Mouse (Mus musculus) limb, embryonic 14.5 days (tissue): ENCODE measurements around the gene Abcb1a. TPM values are rescaled to one million over a fixed set of nuclear protein-coding genes. Genes with fewer than 3 reads are reported as not detected.

Source experiments
- ATAC-seq: fragments of 200-750 bp; cut with Nextera tagmentation; 2 replicates; pipeline ENCODE4 v1.8.0; 2017; ENCODE audit warnings: low read depth, moderate number of reproducible peaks, moderate TSS enrichment; ENCODE audit not compliant: low FRiP score
- DNase-seq: peaks from one replicate; pipeline ENCODE4 v3.0.0-alpha.2; 2015; ENCODE audit warnings: low spot score
- H3K27ac ChIP-seq: fragments of 300-500 bp; sonication (generic); replicated peaks from 2 replicates; pipeline ENCODE4 v1.5.1; 2014; ENCODE audit warnings: low read depth, mild to moderate bottlenecking, low read length, moderate library complexity, mixed read lengths
- H3K27me3 ChIP-seq: fragments of 300-500 bp; sonication (generic); 2 replicates; pipeline ENCODE4 v1.6.1; 2014; ENCODE audit warnings: low read length, mixed read lengths; ENCODE audit not compliant: control insufficient read depth, insufficient read depth
- H3K36me3 ChIP-seq: fragments of 300-500 bp; sonication (generic); 2 replicates; pipeline ENCODE4 v1.6.1; 2014; ENCODE audit warnings: mild to moderate bottlenecking, low read length, moderate library complexity, mixed read lengths; ENCODE audit not compliant: control insufficient read depth, insufficient read depth
- H3K4me1 ChIP-seq: fragments of 300-500 bp; sonication (generic); 2 replicates; pipeline ENCODE4 v1.6.1; 2014; ENCODE audit warnings: antibody characterized with exemption, low read length, mixed read lengths; ENCODE audit not compliant: control insufficient read depth, insufficient read depth
- H3K4me2 ChIP-seq: fragments of 300-500 bp; sonication (generic); replicated peaks from 2 replicates; pipeline ENCODE4 v1.6.1; 2014; ENCODE audit warnings: low read depth, mild to moderate bottlenecking, low read length, moderate library complexity; ENCODE audit not compliant: severe bottlenecking
- H3K4me3 ChIP-seq: fragments of 300-500 bp; sonication (generic); replicated peaks from 2 replicates; pipeline ENCODE4 v1.5.1; 2014; ENCODE audit warnings: low read length
- H3K9ac ChIP-seq: fragments of 300-500 bp; sonication (generic); 2 replicates; pipeline ENCODE4 v1.6.1; 2014; ENCODE audit warnings: mild to moderate bottlenecking, low read depth, low read length, moderate library complexity; ENCODE audit not compliant: severe bottlenecking
- H3K9me3 ChIP-seq: fragments of 300-500 bp; sonication (generic); 2 replicates; pipeline ENCODE4 v1.6.1; 2016; ENCODE audit warnings: low read length; ENCODE audit not compliant: control insufficient read depth
- POLR2A ChIP-seq: fragments of 200-500 bp; IDR thresholded peaks from 2 replicates; pipeline ENCODE4 v1.8.0; 2012; ENCODE audit warnings: inconsistent platforms, mild to moderate bottlenecking, moderate library complexity, borderline replicate concordance; ENCODE audit not compliant: insufficient read depth, insufficient read length; ENCODE audit errors: extremely low read depth
- WGBS: fragments of 180-500 bp; shearing (Covaris S2); extraction: QIAGEN DNeasy Blood & Tissue Kit; methylation state at CpG from one replicate; pipeline ENCODE4 v1.1.7; 2014; 5-methylcytosine and 5-hydroxymethylcytosine counted together
- polyA plus RNA-seq, 2 experiments: library from polyadenylated mRNA; depleted of rRNA in 1 of 2; stranded (reverse) in 1 of 2; unstranded in 1 of 2; fragments of >200 nt; fragmentation: Nextera tagmentation in 1 of 2; extraction: Ambion mirVana in 1 of 2; gene quantifications; 2 replicates each; pipeline versions ENCODE4 v1.2.1 to v1.2.3; 2012 to 2014

Abcb1a gene
- 0.53 and 0.56 TPM in 2 replicates for polyA plus RNA-seq (2012; rRNA removed)
- polyA plus RNA-seq (2014; fragmentation: Nextera tagmentation; extraction: Ambion mirVana) = 0.47 and 0.58 TPM in 2 replicates

- ATAC-seq = peak; percentile 55
- Histone ChIP-seq H3K4me3 (peak within 1 kb of the TSS; percentile 36), H3K27me3 (no peaks in the 10 kb centered on the region), H3K27ac (no peak within 1 kb of the TSS), H3K36me3 (no peaks in the 10 kb centered on the region), H3K4me2 (peak within 1 kb of the TSS; percentile 68), H3K9ac (peak within 1 kb of the TSS; percentile 55), H3K4me1 (peaks cover 2% of the 10 kb centered on the region; the same call in 1 of the 2 replicates), H3K9me3 (no peaks in the 10 kb centered on the region)
- TF ChIP-seq POLR2A = no peak
- no peak for DNase-seq
- 4% methylated on average over 35 of the region's 37 CpGs for WGBS
Observed at GRCm38 (mm10) chr5:8659911-8660737, at the start of gene Abcb1a. Gene Abcb1a, plus strand, starts transcription at chr5:8660077.

DNA sequence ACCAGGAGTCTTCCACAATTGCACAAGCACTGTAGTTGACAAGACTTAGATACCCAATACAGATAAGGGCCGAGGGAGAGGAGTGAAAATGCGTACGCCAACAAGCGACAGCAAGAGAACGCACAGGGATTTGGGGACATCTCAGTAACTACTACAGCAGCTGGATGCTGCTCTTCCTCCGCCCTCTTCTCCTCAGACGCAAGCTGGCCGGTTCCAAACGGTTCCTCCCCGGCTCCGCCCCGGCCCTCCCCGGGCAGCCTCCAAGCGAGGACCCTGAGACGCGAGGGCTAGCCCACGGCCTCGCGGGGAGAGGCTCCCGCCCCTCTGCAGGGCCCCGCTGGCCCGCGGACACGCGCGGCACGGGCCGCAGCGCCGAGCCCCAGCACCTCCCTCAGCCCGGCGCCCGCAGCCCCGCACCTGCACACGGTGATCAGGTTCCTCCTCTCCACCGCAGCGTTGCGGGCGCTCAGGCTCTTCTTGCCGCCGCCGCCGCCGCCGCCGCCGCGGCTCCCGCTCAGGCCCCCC, 37.7 kb upstream of the Abcb1a start:
- H3K27ac ChIP-seq = peak overlapping the region; percentile 43; the same call in 1 of the 2 replicates
- H3K4me1 ChIP-seq = 0 out of 2 replicates have a peak, but pooled peaks cover 2% of the 10 kb centered on the region
- WGBS = 2% methylated on average over 32 of the region's 49 CpGs
- peak overlapping the region; percentile 88 for H3K4me2 ChIP-seq
- H3K36me3 ChIP-seq = no peaks in the 10 kb centered on the region
- peak; percentile 32 for DNase-seq
- TF ChIP-seq POLR2A = no peak
- peak; percentile 52 for ATAC-seq
- peak overlapping the region; percentile 84 for H3K4me3 ChIP-seq
- peak overlapping the region; percentile 75 for H3K9ac ChIP-seq
- H3K27me3 ChIP-seq = no peaks in the 10 kb centered on the region
- H3K9me3 ChIP-seq = no peaks in the 10 kb centered on the region

- peak within 1 kb of the TSS; percentile 88 for H3K4me2 ChIP-seq
- H3K36me3 ChIP-seq = no peaks in the 10 kb centered on the region
- DNase-seq (peak; percentile 92), ATAC-seq (peak; percentile 97)
- H3K4me3 ChIP-seq = peak within 1 kb of the TSS; percentile 84
- no peaks in the 10 kb centered on the region for H3K27me3 ChIP-seq
- WGBS = under 1% methylated on average over 22 of the region's 74 CpGs
- TF ChIP-seq POLR2A = no peak
- 0 out of 2 replicates have a peak, but pooled peaks cover 2% of the 10 kb centered on the region for H3K4me1 ChIP-seq
- no peaks in the 10 kb centered on the region for H3K9me3 ChIP-seq
- H3K9ac ChIP-seq = peak within 1 kb of the TSS; percentile 75
- H3K27ac ChIP-seq = peak within 1 kb of the TSS; percentile 43; the same call in 1 of the 2 replicates
Observed at GRCm38 (mm10) chr5:8622596-8623231, 37.2 kb upstream of the Abcb1a start, which contains the start of gene Rundc3b. Gene Rundc3b, minus strand, starts transcription at chr5:8622952.

DNA sequence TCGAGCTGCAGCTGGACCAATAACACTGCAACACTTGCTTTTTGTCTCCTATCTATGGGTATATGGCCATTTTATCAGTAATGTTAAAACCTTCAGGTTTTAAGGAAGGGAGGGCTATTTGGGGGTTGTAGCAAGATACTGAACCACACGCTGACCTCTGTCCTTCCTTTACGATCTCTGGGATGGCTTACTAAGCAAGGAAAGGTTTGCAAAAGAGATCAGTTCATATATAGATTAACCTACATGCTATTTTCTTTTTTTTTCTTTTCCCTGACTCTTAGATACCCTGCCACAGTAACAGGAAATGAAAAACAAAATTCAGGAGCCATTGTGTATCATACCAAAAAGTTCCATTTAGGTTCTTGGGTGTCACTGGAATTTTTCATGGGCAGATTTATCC, 27.0 kb upstream of the Abcb1a start:
- WGBS = 78% methylated on average over 3 of the region's 3 CpGs
- no peak for ATAC-seq
- DNase-seq = no peak
- Histone ChIP-seq H3K4me1 (no peaks in the 10 kb centered on the region), H3K4me2 (no peak overlapping the region), H3K9ac (no peak overlapping the region), H3K27ac (no peak overlapping the region), H3K9me3 (no peaks in the 10 kb centered on the region), H3K27me3 (no peaks in the 10 kb centered on the region), H3K36me3 (no peaks in the 10 kb centered on the region), H3K4me3 (no peak overlapping the region)
- TF ChIP-seq POLR2A = no peak

- no peaks in the 10 kb centered on the region for H3K9me3 ChIP-seq
- ATAC-seq = no peak
Observed at GRCm38 (mm10) chr5:8634489-8634975, 25.3 kb upstream of the Abcb1a start.

More at GRCm38 (mm10) chr5:8634489-8634975, 25.3 kb upstream of the Abcb1a start:
- no peaks in the 10 kb centered on the region for H3K36me3 ChIP-seq
- H3K27ac ChIP-seq = no peak overlapping the region
- H3K4me3 ChIP-seq = no peak overlapping the region
- no peak for DNase-seq
- H3K4me2 ChIP-seq = no peak overlapping the region
- no peaks in the 10 kb centered on the region for H3K27me3 ChIP-seq
- no peaks in the 10 kb centered on the region for H3K4me1 ChIP-seq
- no peak for TF ChIP-seq POLR2A
- H3K9ac ChIP-seq = no peak overlapping the region
